Mouse (Mus musculus): Measurements from ENCODE around the gene Pprc1. TPM values are rescaled to one million over a fixed set of nuclear protein-coding genes. Genes with fewer than 3 reads are reported as not detected.

The Pprc1 gene
- polyA plus RNA-seq, 1 experiment from 2014 or later = 37.9 TPM

- peak within 1 kb of the TSS; percentile 86 for H3K4me2 ChIP-seq (replicated peaks)
- peaks cover 52% of the 10 kb centered on the region for H3K4me1 ChIP-seq
- peak within 1 kb of the TSS; percentile 99 for H3K9ac ChIP-seq
- no peaks in the 10 kb centered on the region for H3K9me3 ChIP-seq
- WGBS = under 1% methylated on average over 78 of the region's 84 CpGs
- peak; percentile 48 for ATAC-seq (ENCODE audit: insufficient number of reproducible peaks, insufficient read depth, low FRiP score, low TSS enrichment)
- no peaks in the 10 kb centered on the region for H3K36me3 ChIP-seq
- peak within 1 kb of the TSS; percentile 99 for H3K27ac ChIP-seq
- H3K27me3 ChIP-seq = no peaks in the 10 kb centered on the region
- peak within 1 kb of the TSS; percentile 94 for H3K4me3 ChIP-seq
These were observed 458 bp downstream of the Pprc1 start, which contains the start of gene Ldb1 for GRCm38 (mm10) chr19:46044993-46045695. Ldb1 (minus strand) TSS chr19:46045214.

DNA sequence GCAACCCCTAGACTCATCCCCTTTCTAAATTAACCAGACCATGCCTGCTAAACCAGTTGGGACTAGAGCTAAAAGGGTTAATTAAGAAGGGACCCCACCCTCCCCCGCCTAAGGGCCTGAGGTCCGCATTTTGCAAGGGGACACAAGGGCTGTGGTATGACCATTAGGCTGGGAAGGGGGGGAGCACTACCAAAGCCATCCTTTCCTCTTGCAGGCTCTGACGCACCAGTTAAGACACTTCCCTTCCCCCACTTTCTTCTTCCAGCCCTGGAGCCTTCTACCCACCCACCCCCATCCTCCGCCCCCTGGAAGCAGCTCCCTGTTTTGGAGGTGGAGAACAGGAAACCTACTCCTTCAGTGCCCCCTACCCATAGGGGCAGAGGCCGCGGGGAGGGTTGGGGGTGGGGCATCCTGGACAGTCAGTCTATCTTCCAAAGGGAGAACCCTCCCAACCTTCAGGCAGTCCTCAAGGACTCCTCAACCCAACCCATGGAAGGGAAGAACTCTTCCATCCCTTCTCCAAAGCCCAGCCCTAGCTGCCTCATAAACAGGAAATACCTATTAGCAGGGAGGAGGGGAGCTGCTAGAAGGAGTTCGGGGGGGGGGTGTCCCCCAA lies 1.1 kb downstream of the Pprc1 start:
- Histone ChIP-seq H3K4me1 (peaks cover 45% of the 10 kb centered on the region), H3K9me3 (no peaks in the 10 kb centered on the region), H3K9ac (peak overlapping the region; percentile 99), H3K27me3 (no peaks in the 10 kb centered on the region), H3K4me2 (replicated peaks) (peak overlapping the region; percentile 86), H3K36me3 (no peaks in the 10 kb centered on the region), H3K27ac (peak overlapping the region; percentile 99), H3K4me3 (peak overlapping the region; percentile 94)
- WGBS = 0% methylated on average over 7 of the region's 7 CpGs
- peak; percentile 25; the same call in 1 of the 2 replicates for ATAC-seq (ENCODE audit: insufficient number of reproducible peaks, insufficient read depth, low FRiP score, low TSS enrichment)

DNA sequence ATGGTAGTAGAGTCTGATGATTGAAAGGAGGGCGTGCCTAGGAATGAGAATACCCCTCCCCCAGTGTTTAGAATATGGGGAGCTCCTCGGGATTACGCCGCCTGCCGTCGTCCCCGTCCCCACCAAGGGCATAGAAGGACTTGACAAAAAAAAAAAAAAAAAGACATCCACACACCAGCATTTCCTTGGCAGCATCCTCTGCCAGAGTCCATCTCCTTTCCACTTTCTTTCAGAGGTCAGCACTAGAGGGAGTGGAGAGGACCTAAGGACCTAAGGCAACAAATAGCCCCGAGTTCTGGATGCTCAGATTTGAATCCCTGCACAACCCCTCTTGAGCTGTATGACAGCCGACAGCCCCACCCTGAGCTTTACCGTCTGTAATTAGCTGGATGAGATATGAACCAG lies 1.9 kb downstream of the Pprc1 start:
- Histone ChIP-seq H3K36me3 (no peaks in the 10 kb centered on the region), H3K4me2 (replicated peaks) (peak overlapping the region; percentile 86), H3K27ac (peak overlapping the region; percentile 99), H3K4me3 (no peak overlapping the region), H3K9ac (no peak overlapping the region), H3K27me3 (no peaks in the 10 kb centered on the region), H3K4me1 (peaks cover 37% of the 10 kb centered on the region), H3K9me3 (no peaks in the 10 kb centered on the region)
- WGBS = 4% methylated on average over 10 of the region's 10 CpGs
- ATAC-seq (ENCODE audit: insufficient number of reproducible peaks, insufficient read depth, low FRiP score, low TSS enrichment) = no peak

- H3K27me3 ChIP-seq = no peaks in the 10 kb centered on the region
- no peak overlapping the region for H3K4me2 ChIP-seq (replicated peaks)
- no peak overlapping the region for H3K9ac ChIP-seq
- no peak overlapping the region for H3K4me3 ChIP-seq
- no peak for ATAC-seq (ENCODE audit: insufficient number of reproducible peaks, insufficient read depth, low FRiP score, low TSS enrichment)
- no peak overlapping the region for H3K27ac ChIP-seq
- 23% methylated on average over 2 of the region's 2 CpGs for WGBS
- no peaks in the 10 kb centered on the region for H3K36me3 ChIP-seq
- peaks cover 29% of the 10 kb centered on the region for H3K4me1 ChIP-seq
- no peaks in the 10 kb centered on the region for H3K9me3 ChIP-seq
These were observed 2.7 kb downstream of the Pprc1 start for GRCm38 (mm10) chr19:46047426-46047825.

- Histone ChIP-seq H3K4me3 (no peak overlapping the region), H3K36me3 (no peaks in the 10 kb centered on the region), H3K4me1 (peaks cover 12% of the 10 kb centered on the region), H3K27me3 (no peaks in the 10 kb centered on the region), H3K9ac (no peak overlapping the region), H3K4me2 (replicated peaks) (no peak overlapping the region), H3K9me3 (no peaks in the 10 kb centered on the region), H3K27ac (no peak overlapping the region)
- ATAC-seq (ENCODE audit: insufficient number of reproducible peaks, insufficient read depth, low FRiP score, low TSS enrichment) = no peak
- WGBS = 58% methylated on average over 4 of the region's 4 CpGs
These were observed 4.4 kb downstream of the Pprc1 start for GRCm38 (mm10) chr19:46049129-46049528.

- Histone ChIP-seq H3K9me3 (no peaks in the 10 kb centered on the region), H3K27ac (no peak overlapping the region), H3K36me3 (no peaks in the 10 kb centered on the region), H3K4me2 (replicated peaks) (no peak overlapping the region), H3K4me1 (peaks cover 12% of the 10 kb centered on the region), H3K4me3 (no peak overlapping the region), H3K9ac (no peak overlapping the region), H3K27me3 (no peaks in the 10 kb centered on the region)
- no peak for ATAC-seq (ENCODE audit: insufficient number of reproducible peaks, insufficient read depth, low FRiP score, low TSS enrichment)
- 81% methylated on average over 2 of the region's 2 CpGs for WGBS
These were observed 5.8 kb downstream of the Pprc1 start for GRCm38 (mm10) chr19:46050462-46050861.

DNA sequence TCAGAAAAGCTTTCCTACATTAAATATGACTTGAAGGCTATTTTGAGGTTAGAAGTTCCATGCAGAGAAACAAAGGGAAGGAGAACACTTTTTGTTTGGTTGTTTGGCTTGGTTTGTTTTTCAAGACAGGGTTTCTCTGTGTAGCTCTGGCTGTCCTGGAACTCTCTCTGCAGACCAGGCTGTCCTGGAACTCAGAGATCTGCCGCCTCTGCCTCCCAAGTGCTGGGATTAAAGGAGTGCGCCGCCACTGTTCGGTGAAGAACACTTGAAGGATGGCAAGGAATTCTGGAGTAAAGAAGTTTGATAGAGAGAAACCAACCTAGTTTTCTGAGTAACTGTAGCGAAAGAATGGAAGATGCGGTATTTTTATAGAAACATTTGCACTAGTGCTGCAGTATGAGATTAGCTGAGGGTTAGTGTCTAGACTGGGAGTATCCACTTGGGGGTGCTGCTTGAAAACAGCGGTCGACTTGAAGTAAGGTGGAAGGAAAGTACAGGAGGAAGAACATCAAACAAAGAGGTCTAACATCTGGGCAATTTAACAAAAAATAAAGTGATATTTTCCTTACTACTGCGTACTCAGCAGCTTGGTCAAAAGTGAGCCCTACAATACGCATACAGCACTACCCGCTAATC lies 11.2 kb downstream of the Pprc1 start:
- no peaks in the 10 kb centered on the region for H3K36me3 ChIP-seq
- peak overlapping the region; percentile 86 for H3K4me3 ChIP-seq
- WGBS = 1% methylated on average over 11 of the region's 11 CpGs
- no peaks in the 10 kb centered on the region for H3K27me3 ChIP-seq
- H3K4me1 ChIP-seq = peaks cover 17% of the 10 kb centered on the region
- H3K9me3 ChIP-seq = no peaks in the 10 kb centered on the region
- peak; percentile 70 for ATAC-seq (ENCODE audit: insufficient number of reproducible peaks, insufficient read depth, low FRiP score, low TSS enrichment)
- H3K9ac ChIP-seq = peak overlapping the region; percentile 4; the same call in 1 of the 2 replicates
- H3K27ac ChIP-seq = peak overlapping the region; percentile 95
- peak overlapping the region; percentile 56 for H3K4me2 ChIP-seq (replicated peaks)

GRCm38 (mm10) chr19:46056388-46056946 lies 11.8 kb downstream of the Pprc1 start:
- WGBS = under 1% methylated on average over 52 of the region's 52 CpGs

GRCm38 (mm10) chr19:46056947-46057607 lies 12.4 kb downstream of the Pprc1 start:
- peak overlapping the region; percentile 56 for H3K4me2 ChIP-seq (replicated peaks)
- 1% methylated on average over 40 of the region's 42 CpGs for WGBS
- H3K9ac ChIP-seq = peak overlapping the region; percentile 63
- peak overlapping the region; percentile 86 for H3K4me3 ChIP-seq
- H3K27me3 ChIP-seq = no peaks in the 10 kb centered on the region
- H3K9me3 ChIP-seq = no peaks in the 10 kb centered on the region
- H3K27ac ChIP-seq = peak overlapping the region; percentile 95
- H3K36me3 ChIP-seq = peaks cover 5% of the 10 kb centered on the region
- peak; percentile 73 for ATAC-seq (ENCODE audit: insufficient number of reproducible peaks, insufficient read depth, low FRiP score, low TSS enrichment)
- H3K4me1 ChIP-seq = peaks cover 17% of the 10 kb centered on the region

More at GRCm38 (mm10) chr19:46056388-46056946, 11.8 kb downstream of the Pprc1 start:
- Histone ChIP-seq H3K36me3 (no peaks in the 10 kb centered on the region), H3K27me3 (no peaks in the 10 kb centered on the region), H3K4me3 (peak overlapping the region; percentile 86), H3K4me1 (peaks cover 17% of the 10 kb centered on the region), H3K9ac (peak overlapping the region; percentile 63), H3K27ac (peak overlapping the region; percentile 95), H3K9me3 (no peaks in the 10 kb centered on the region), H3K4me2 (replicated peaks) (peak overlapping the region; percentile 56)
- peak; percentile 94 for ATAC-seq (ENCODE audit: insufficient number of reproducible peaks, insufficient read depth, low FRiP score, low TSS enrichment)

- WGBS = 98% methylated on average over 7 of the region's 7 CpGs
- peak overlapping the region; percentile 56 for H3K4me2 ChIP-seq (replicated peaks)
These were observed 13.8 kb downstream of the Pprc1 start for GRCm38 (mm10) chr19:46058466-46058865.

DNA sequence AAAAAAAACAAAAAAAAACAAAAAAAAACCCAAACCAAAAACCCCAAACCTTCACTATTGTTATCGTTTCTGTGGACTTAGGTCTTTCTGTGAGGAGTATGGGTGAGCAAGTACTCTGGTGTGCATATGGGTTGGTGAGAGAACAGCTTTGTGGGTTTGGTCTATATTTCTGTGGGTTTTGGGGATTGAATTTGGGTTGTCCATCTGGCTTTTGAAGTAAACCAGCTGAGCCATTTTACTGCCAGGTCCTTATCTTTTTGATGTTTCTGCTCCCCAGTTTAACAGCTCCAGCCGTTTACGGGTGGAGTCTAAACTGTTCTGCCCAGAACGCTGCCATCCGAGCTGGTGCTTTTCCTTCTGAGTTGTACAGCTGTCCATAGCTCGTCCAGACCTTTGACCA lies 16.2 kb downstream of the Pprc1 start:
- ATAC-seq (ENCODE audit: insufficient number of reproducible peaks, insufficient read depth, low FRiP score, low TSS enrichment) = no peak
- no peak overlapping the region for H3K9ac ChIP-seq
- H3K9me3 ChIP-seq = no peaks in the 10 kb centered on the region
- H3K4me2 ChIP-seq (replicated peaks) = no peak overlapping the region
- peaks cover 17% of the 10 kb centered on the region for H3K4me1 ChIP-seq
- no peaks in the 10 kb centered on the region for H3K27me3 ChIP-seq
- H3K4me3 ChIP-seq = no peak overlapping the region
- 80% methylated on average over 6 of the region's 6 CpGs for WGBS
- no peak overlapping the region for H3K27ac ChIP-seq
- peaks cover 42% of the 10 kb centered on the region for H3K36me3 ChIP-seq

More at GRCm38 (mm10) chr19:46058466-46058865, 13.8 kb downstream of the Pprc1 start:
- Histone ChIP-seq H3K27ac (no peak overlapping the region), H3K9ac (no peak overlapping the region), H3K9me3 (no peaks in the 10 kb centered on the region), H3K4me1 (peaks cover 17% of the 10 kb centered on the region), H3K36me3 (peaks cover 19% of the 10 kb centered on the region), H3K27me3 (no peaks in the 10 kb centered on the region), H3K4me3 (no peak overlapping the region)
- ATAC-seq (ENCODE audit: insufficient number of reproducible peaks, insufficient read depth, low FRiP score, low TSS enrichment) = no peak

Data from embryonic facial prominence, embryonic 12.5 days (tissue).